Mouse (Mus musculus) CH12.LX (cell line): ENCODE data around the gene Smim6.

Experiments
- CTCF ChIP-seq, 2 experiments: IDR thresholded peaks in 1 of 2; conservative IDR thresholded peaks in 1 of 2; 2 replicates each; pipeline ENCODE4 v1.5.1; 2011 to 2012; ENCODE audit warnings: low read depth in 2 of 2, low read length in 2 of 2, improper control_type of control experiment in 1 of 2, inconsistent platforms in 1 of 2, mild to moderate bottlenecking in 1 of 2, moderate library complexity in 1 of 2
- JUN ChIP-seq: IDR thresholded peaks from 2 replicates; pipeline ENCODE4 v1.6.1; 2011; ENCODE audit warnings: low read depth, mild to moderate bottlenecking, low read length, improper control_type of control experiment, moderate library complexity; ENCODE audit not compliant: insufficient read depth
- MAX ChIP-seq: IDR thresholded peaks from 2 replicates; pipeline ENCODE4 v1.6.1; 2011; ENCODE audit warnings: low read length, improper control_type of control experiment
- POLR2A ChIP-seq: IDR thresholded peaks from 2 replicates; pipeline ENCODE4 v1.6.1; 2011; ENCODE audit warnings: low read depth, mild to moderate bottlenecking, improper control_type of control experiment, low read length
- RAD21 ChIP-seq: IDR thresholded peaks from 2 replicates; pipeline ENCODE4 v1.6.1; 2011; ENCODE audit warnings: low read depth, mild to moderate bottlenecking, low read length, improper control_type of control experiment, moderate library complexity
- UBTF ChIP-seq: IDR thresholded peaks from 2 replicates; pipeline ENCODE4 v1.6.1; 2012; ENCODE audit warnings: low read depth, mild to moderate bottlenecking, inconsistent platforms, low read length, improper control_type of control experiment, moderate library complexity
- ZMIZ1 ChIP-seq: IDR thresholded peaks from 2 replicates; pipeline ENCODE4 v1.6.1; 2012; ENCODE audit warnings: low read depth, mild to moderate bottlenecking, inconsistent platforms, low read length, improper control_type of control experiment

- TF ChIP-seq ZMIZ1 (no peak), CTCF (conservative IDR thresholded peaks at IDR 0.05 in 1 of 2, IDR thresholded peaks at IDR 0.05 in 1 of 2; ENCODE audit: low read depth in 2 of 2, low read length in 2 of 2) (no peak), JUN (no peak), MAX (peak; percentile 2; the same call in 1 of the 2 replicates), POLR2A (no peak), RAD21 (no peak), UBTF (no peak)
Observed at GRCm38 (mm10) chr11:115933747-115934110, 21.9 kb downstream of the Smim6 start.
